Mouse (Mus musculus) Patski (cell line): ENCODE measurements around the gene Tmem274. TPM values are rescaled to one million over a fixed set of nuclear protein-coding genes. Genes with fewer than 3 reads are reported as not detected.
A peak's percentile ranks its signal among the peaks of the same experiment; 100 is the strongest.

Experiments
- ATAC-seq: fragments of 100-300 bp; one replicate; pipeline ENCODE4 v1.8.0; 2021
- CTCF ChIA-PET: fragments of 350-600 bp; sonication (Branson Sonifier 250); formaldehyde crosslinking; loops from one replicate; lab custom pipeline; 2022; ENCODE audit warnings: inconsistent platforms; lab: Charles Lee
- POLR2A ChIA-PET: fragments of 350-600 bp; sonication (Branson Sonifier 250); formaldehyde crosslinking; loops from one replicate; lab custom pipeline; 2022; ENCODE audit warnings: antibody characterized with exemption, inconsistent platforms; lab: Charles Lee
- DNase-seq: peaks from one replicate; pipeline ENCODE4 v3.0.0-alpha.2; 2011; ENCODE audit warnings: low read depth, low spot score
- H3K27me3 ChIP-seq: fragments of 371-371 bp; one replicate; pipeline ENCODE4 v1.5.1; 2021
- CTCF ChIP-seq: fragments of 100-300 bp; IDR thresholded peaks from one replicate; pipeline ENCODE4 v1.5.1; 2021
- in situ Hi-C: fragments of 300-500 bp; cut with MboI; formaldehyde crosslinking; loops from 3 replicates; pipeline ENCODE4 v1.11.1; 2018; ENCODE audit warnings: low pct_unique_long_range_greater_than_20kb, mixed read lengths
- polyA plus RNA-seq: library from polyadenylated mRNA; unstranded; gene quantifications from one replicate; pipeline ENCODE4 v1.2.3, GENCODE M21; 2021

Tmem274 gene
- polyA plus RNA-seq, 1 experiment from 2014 or later = not detected

- ChIA-PET CTCF (no interaction called here), POLR2A (no interaction called here)
- ATAC-seq = no peak
- DNase-seq = no peak
- in situ Hi-C loops = no loop called here
- TF ChIP-seq CTCF = no peak
- H3K27me3 ChIP-seq = no peaks in the 10 kb centered on the region
Observed at GRCm38 (mm10) chr4:149499790-149500189, 22.6 kb downstream of the Tmem274 start.

GRCm38 (mm10) chr4:149504363-149504762 lies 27.2 kb downstream of the Tmem274 start:
- H3K27me3 ChIP-seq = no peaks in the 10 kb centered on the region
- ChIA-PET POLR2A (no interaction called here), CTCF (interaction anchor here (2.6 kb wide), 1 partner anchor 39 kb away, joined by 7 read pairs; no protein-coding TSS in a partner anchor)
- no peak for TF ChIP-seq CTCF
- ATAC-seq (no peak), DNase-seq (no peak)
- in situ Hi-C loops = no loop called here

GRCm38 (mm10) chr4:149504858-149505257 lies 27.7 kb downstream of the Tmem274 start:
- in situ Hi-C loops = no loop called here
- POLR2A ChIA-PET = no interaction called here
- TF ChIP-seq CTCF = no peak
- ATAC-seq = no peak
- DNase-seq = no peak
- CTCF ChIA-PET = interaction anchor here (2.6 kb wide), 1 partner anchor 38 kb away, joined by 7 read pairs; no protein-coding TSS in a partner anchor
- H3K27me3 ChIP-seq = no peaks in the 10 kb centered on the region

- DNase-seq (no peak), ATAC-seq (no peak)
- no peaks in the 10 kb centered on the region for H3K27me3 ChIP-seq
- ChIA-PET POLR2A (no interaction called here), CTCF (interaction anchor here (2.6 kb wide), 1 partner anchor 38 kb away, joined by 7 read pairs; no protein-coding TSS in a partner anchor)
- in situ Hi-C loops = no loop called here
- no peak for TF ChIP-seq CTCF
Observed at GRCm38 (mm10) chr4:149505261-149505967, 28.2 kb downstream of the Tmem274 start.

GRCm38 (mm10) chr4:149506904-149507303 lies 29.7 kb downstream of the Tmem274 start:
- ATAC-seq (peak; percentile 79), DNase-seq (peak; percentile 73)
- in situ Hi-C loops = no loop called here
- TF ChIP-seq CTCF = no peak
- ChIA-PET CTCF (interaction anchor here (2.6 kb wide), 1 partner anchor 36 kb away, joined by 7 read pairs; no protein-coding TSS in a partner anchor), POLR2A (interaction anchor here (0.6 kb wide), 1 partner anchor 9 kb away, joined by 3 read pairs; no protein-coding TSS in a partner anchor)
- H3K27me3 ChIP-seq = no peaks in the 10 kb centered on the region

- no peak for TF ChIP-seq CTCF
- in situ Hi-C loops = no loop called here
- DNase-seq (no peak), ATAC-seq (no peak)
- H3K27me3 ChIP-seq = no peaks in the 10 kb centered on the region
- ChIA-PET CTCF (interaction anchor here (1.0 to 1.6 kb wide), 2 partner anchors 11 to 30 kb away, joined by 3 to 4 read pairs; no protein-coding TSS in a partner anchor), POLR2A (no interaction called here)
Observed at GRCm38 (mm10) chr4:149511221-149511646, 34.1 kb downstream of the Tmem274 start.

GRCm38 (mm10) chr4:149512072-149512471 lies 34.9 kb downstream of the Tmem274 start:
- H3K27me3 ChIP-seq = no peaks in the 10 kb centered on the region
- no peak for TF ChIP-seq CTCF
- in situ Hi-C loops = no loop called here
- DNase-seq (no peak), ATAC-seq (no peak)
- POLR2A ChIA-PET = no interaction called here
- CTCF ChIA-PET = no interaction called here

GRCm38 (mm10) chr4:149515706-149516105 lies 38.5 kb downstream of the Tmem274 start:
- ATAC-seq (no peak), DNase-seq (no peak)
- no peak for TF ChIP-seq CTCF
- H3K27me3 ChIP-seq = no peaks in the 10 kb centered on the region
- CTCF ChIA-PET = no interaction called here
- POLR2A ChIA-PET = interaction anchor here (0.6 kb wide), 1 partner anchor 20 kb away, joined by 3 read pairs; no protein-coding TSS in a partner anchor
- in situ Hi-C loops = no loop called here

GRCm38 (mm10) chr4:149517868-149518340 lies 40.7 kb downstream of the Tmem274 start, which contains the start of gene Ctnnbip1:
Gene Ctnnbip1 (plus strand): TSS chr4:149518236.
- ATAC-seq (peak; percentile 95), DNase-seq (peak; percentile 81)
- ChIA-PET CTCF (no interaction called here), POLR2A (no interaction called here)
- in situ Hi-C loops = no loop called here
- H3K27me3 ChIP-seq = no peaks in the 10 kb centered on the region
- TF ChIP-seq CTCF = no peak

GRCm38 (mm10) chr4:149518351-149519220 lies 41.4 kb downstream of the Tmem274 start:
- ATAC-seq = no peak

More at GRCm38 (mm10) chr4:149518351-149519220, 41.4 kb downstream of the Tmem274 start:
- no peak for TF ChIP-seq CTCF
- H3K27me3 ChIP-seq = no peaks in the 10 kb centered on the region
- ChIA-PET POLR2A (no interaction called here), CTCF (no interaction called here)
- DNase-seq = no peak
- in situ Hi-C loops = no loop called here
